Mouse (Mus musculus) kidney, postnatal 0 days (tissue): ENCODE measurements around the gene Zc3hav1. TPM values are rescaled to one million over a fixed set of nuclear protein-coding genes. Genes with fewer than 3 reads are reported as not detected.
"Not testable (repeated sequence)": the region's sequence is repeated elsewhere in the genome, so short reads cannot be mapped to it uniquely, and the experiment has no call there.

Experiments
- ATAC-seq: fragments of 200-750 bp; cut with Nextera tagmentation; replicated peaks from 2 replicates; pipeline ENCODE4 v1.8.0; 2017; ENCODE audit warnings: low read depth, moderate number of reproducible peaks, moderate TSS enrichment, moderate library complexity; ENCODE audit not compliant: low FRiP score
- DNase-seq: peaks from one replicate; pipeline ENCODE4 v3.0.0-alpha.2; 2016; ENCODE audit warnings: low spot score
- H3K27ac ChIP-seq: fragments of 300-500 bp; sonication (generic); 2 replicates; pipeline ENCODE4 v1.5.1; 2014; ENCODE audit warnings: mild to moderate bottlenecking
- H3K27me3 ChIP-seq: fragments of 300-500 bp; sonication (generic); 2 replicates; pipeline ENCODE4 v1.6.1; 2014; ENCODE audit warnings: low read length, mixed read lengths; ENCODE audit not compliant: insufficient read depth
- H3K36me3 ChIP-seq: fragments of 300-500 bp; sonication (generic); 2 replicates; pipeline ENCODE4 v1.6.1; 2014; ENCODE audit warnings: low read length, mixed read lengths; ENCODE audit not compliant: insufficient read depth
- H3K4me1 ChIP-seq: fragments of 300-500 bp; sonication (generic); replicated peaks from 2 replicates; pipeline ENCODE4 v1.6.1; 2014; ENCODE audit warnings: antibody characterized with exemption, low read length, mixed read lengths; ENCODE audit not compliant: insufficient read depth
- H3K4me2 ChIP-seq: fragments of 300-500 bp; sonication (generic); 2 replicates; pipeline ENCODE4 v1.6.1; 2014; ENCODE audit warnings: mild to moderate bottlenecking, low read length, moderate library complexity, mixed read lengths
- H3K4me3 ChIP-seq: fragments of 300-500 bp; sonication (generic); replicated peaks from 2 replicates; pipeline ENCODE4 v1.5.1; 2014; ENCODE audit warnings: low read depth, low read length
- H3K9ac ChIP-seq: fragments of 300-500 bp; sonication (generic); 2 replicates; pipeline ENCODE4 v1.6.1; 2014; ENCODE audit warnings: low read depth, low read length
- H3K9me3 ChIP-seq: fragments of 300-500 bp; sonication (generic); replicated peaks from 2 replicates; pipeline ENCODE4 v1.6.1; 2016; ENCODE audit warnings: low read length, inconsistent platforms, mixed read lengths
- CTCF ChIP-seq: IDR thresholded peaks from 2 replicates; pipeline ENCODE4 v1.5.1; 2016; ENCODE audit warnings: antibody characterized with exemption, low read depth, mild to moderate bottlenecking, moderate library complexity
- WGBS: fragments of 180-500 bp; shearing (Covaris S2); extraction: QIAGEN DNeasy Blood & Tissue Kit; methylation state at CpG from one replicate; pipeline ENCODE4 v1.1.7; 2014; 5-methylcytosine and 5-hydroxymethylcytosine counted together
- polyA plus RNA-seq: library from polyadenylated mRNA; unstranded; fragments of >200 nt; fragmentation: Nextera tagmentation; extraction: Ambion mirVana; gene quantifications from 2 replicates; pipeline ENCODE4 v1.2.1, GENCODE M21; 2015

Gene Zc3hav1
- polyA plus RNA-seq, 1 experiment from 2014 or later, result 5.6 TPM

DNA sequence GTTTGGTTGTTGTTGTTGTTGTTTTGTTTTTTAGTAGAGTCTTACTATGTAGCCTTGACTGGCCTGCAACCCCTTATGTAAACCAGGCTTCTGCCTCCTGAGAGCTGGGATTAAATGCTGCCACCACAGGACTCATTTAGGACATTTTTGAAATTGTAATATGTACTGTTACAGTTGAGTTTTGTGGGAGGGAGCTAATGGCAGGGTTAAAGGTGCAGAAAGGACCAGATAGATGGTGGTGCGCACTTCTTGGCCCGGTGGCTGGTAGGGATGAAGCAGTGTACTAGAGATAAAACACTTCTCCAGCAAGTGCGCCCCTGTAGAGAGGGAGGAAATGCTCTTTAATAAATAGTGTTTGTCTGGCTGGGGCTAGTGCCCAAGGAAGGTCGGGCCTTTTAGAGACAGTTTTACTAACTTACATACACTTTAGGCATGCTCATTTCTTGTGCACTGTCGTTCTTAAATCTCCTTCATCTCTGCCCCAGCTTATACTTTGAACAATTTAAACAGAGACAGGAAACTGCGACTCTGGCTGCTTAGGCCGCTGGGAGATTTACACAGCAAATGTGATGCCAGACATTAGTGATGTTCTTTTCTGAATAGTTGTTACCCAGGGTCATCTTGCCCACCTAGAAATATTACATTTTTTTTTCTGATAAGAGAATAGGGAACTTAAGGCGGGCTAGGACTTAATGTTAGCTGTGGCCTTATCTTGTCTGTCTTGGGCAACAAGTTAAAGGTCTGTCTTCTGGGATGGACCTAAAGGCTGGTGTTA is 4.0 kb upstream of the Zc3hav1 start:
- Histone ChIP-seq H3K36me3 (no peaks in the 10 kb centered on the region), H3K27ac (no peak overlapping the region), H3K4me2 (no peak overlapping the region), H3K9ac (no peak overlapping the region), H3K4me1 (no peaks in the 10 kb centered on the region), H3K4me3 (no peak overlapping the region), H3K27me3 (no peaks in the 10 kb centered on the region), H3K9me3 (no peaks in the 10 kb centered on the region)
- WGBS, result 75% methylated on average over 8 of the region's 8 CpGs
- no peak for TF ChIP-seq CTCF
- DNase-seq (no peak), ATAC-seq (no peak)

DNA sequence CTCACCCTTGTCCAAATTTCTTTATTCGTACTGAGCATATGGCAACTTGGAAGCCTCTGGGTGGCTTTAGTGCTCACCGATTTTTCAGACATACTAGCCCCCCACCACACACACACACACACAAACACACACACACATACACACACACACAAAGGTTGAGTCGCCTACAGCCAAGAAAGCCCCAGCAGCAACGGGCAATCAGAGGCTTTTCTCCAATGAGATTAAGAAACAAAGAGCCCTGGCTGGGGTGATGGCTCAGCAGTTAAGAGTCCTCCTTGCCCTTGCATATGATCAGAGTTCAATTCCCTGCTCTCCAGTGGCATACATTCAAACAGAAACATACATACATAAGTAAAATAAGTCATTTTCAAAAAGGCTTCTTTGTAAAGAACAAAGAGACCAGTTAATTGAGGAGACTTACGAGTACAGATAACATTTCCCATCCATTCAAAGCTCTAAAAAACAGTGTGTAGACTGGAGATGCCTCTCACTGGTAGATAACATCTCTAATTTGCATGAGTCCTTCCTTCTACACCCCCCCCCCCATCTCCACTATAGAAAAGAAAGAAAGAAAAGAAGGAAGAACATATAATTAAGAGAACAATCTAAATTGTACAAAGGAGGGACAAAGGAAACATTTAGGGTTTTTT is 3.3 kb upstream of the Zc3hav1 start:
- Histone ChIP-seq H3K9me3 (no peaks in the 10 kb centered on the region), H3K4me1 (no peaks in the 10 kb centered on the region), H3K36me3 (no peaks in the 10 kb centered on the region), H3K9ac (no peak overlapping the region), H3K4me3 (no peak overlapping the region), H3K4me2 (no peak overlapping the region), H3K27ac (no peak overlapping the region), H3K27me3 (peaks cover 1% of the 10 kb centered on the region; the same call in 1 of the 2 replicates)
- no peak for DNase-seq
- ATAC-seq, result no peak
- WGBS, result 71% methylated on average over 5 of the region's 5 CpGs
- no peak for TF ChIP-seq CTCF

- not testable (repeated sequence) for DNase-seq, H3K4me3 ChIP-seq, ATAC-seq, H3K9me3 ChIP-seq, H3K4me1 ChIP-seq, H3K9ac ChIP-seq, H3K27me3 ChIP-seq, H3K36me3 ChIP-seq, H3K27ac ChIP-seq, H3K4me2 ChIP-seq
- 85% methylated on average over 15 of the region's 15 CpGs for WGBS
Measured at GRCm38 (mm10) chr6:38356661-38357433, 2.4 kb upstream of the Zc3hav1 start.

GRCm38 (mm10) chr6:38355862-38356261 is 1.5 kb upstream of the Zc3hav1 start:
- no peak overlapping the region for H3K4me2 ChIP-seq
- no peak overlapping the region for H3K9ac ChIP-seq
- TF ChIP-seq CTCF, result no peak
- no peak overlapping the region for H3K27ac ChIP-seq
- no peak overlapping the region for H3K4me3 ChIP-seq
- WGBS, result 29% methylated on average over 7 of the region's 7 CpGs
- no peaks in the 10 kb centered on the region for H3K9me3 ChIP-seq
- ATAC-seq (no peak), DNase-seq (no peak)
- no peaks in the 10 kb centered on the region for H3K36me3 ChIP-seq
- peaks cover 11% of the 10 kb centered on the region for H3K27me3 ChIP-seq
- no peaks in the 10 kb centered on the region for H3K4me1 ChIP-seq

DNA sequence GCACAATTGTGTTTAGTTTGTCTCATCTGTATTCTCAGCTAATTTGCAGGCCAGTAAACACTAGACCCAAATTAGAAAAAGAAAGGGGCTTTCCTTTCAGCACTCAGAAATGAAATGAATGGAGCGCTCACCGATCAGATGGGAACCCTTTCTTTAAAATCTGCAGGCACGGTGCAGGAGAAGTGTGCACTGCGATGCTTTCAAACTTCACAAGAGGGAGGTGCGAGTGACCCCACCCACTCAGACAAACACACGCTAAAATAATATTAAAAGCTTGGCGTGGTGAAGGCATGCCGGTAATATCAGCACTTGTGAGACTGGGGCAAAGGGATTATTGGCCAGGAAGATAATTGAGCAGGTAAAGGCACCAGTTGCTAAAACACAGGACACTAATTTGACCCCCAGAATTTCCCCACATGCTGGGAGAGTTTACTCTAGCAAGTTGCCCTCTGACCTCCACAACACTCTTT is 986 bp upstream of the Zc3hav1 start:
- Histone ChIP-seq H3K36me3 (no peaks in the 10 kb centered on the region), H3K9me3 (no peaks in the 10 kb centered on the region), H3K9ac (no peak overlapping the region), H3K27me3 (peaks cover 11% of the 10 kb centered on the region), H3K4me1 (no peaks in the 10 kb centered on the region), H3K4me2 (peak overlapping the region; percentile 69), H3K27ac (no peak overlapping the region), H3K4me3 (peak overlapping the region; percentile 62)
- no peak for TF ChIP-seq CTCF
- ATAC-seq, result no peak
- no peak for DNase-seq
- 5% methylated on average over 8 of the region's 8 CpGs for WGBS

GRCm38 (mm10) chr6:38354723-38355353 is 435 bp upstream of the Zc3hav1 start:
- Histone ChIP-seq H3K36me3 (no peaks in the 10 kb centered on the region), H3K4me1 (no peaks in the 10 kb centered on the region), H3K9ac (peak overlapping the region; percentile 66), H3K4me3 (peak overlapping the region; percentile 62), H3K4me2 (peak overlapping the region; percentile 69), H3K27ac (no peak overlapping the region), H3K27me3 (peaks cover 11% of the 10 kb centered on the region), H3K9me3 (no peaks in the 10 kb centered on the region)
- TF ChIP-seq CTCF, result no peak
- DNase-seq (peak; percentile 44), ATAC-seq (0 out of 2 replicates have a peak, but pooled peaks have one; percentile 21)
- WGBS, result 2% methylated on average over 20 of the region's 20 CpGs
